Mouse (Mus musculus): ENCODE results near the gene Synj2bp. TPM values are rescaled to one million over a fixed set of nuclear protein-coding genes. Genes with fewer than 3 reads are reported as not detected.
"Not testable (repeated sequence)": the region's sequence is repeated elsewhere in the genome, so short reads cannot be mapped to it uniquely, and the experiment has no call there.

The Synj2bp gene
- polyA plus RNA-seq, 1 experiment from 2014 or later: 35.4 TPM

DNA sequence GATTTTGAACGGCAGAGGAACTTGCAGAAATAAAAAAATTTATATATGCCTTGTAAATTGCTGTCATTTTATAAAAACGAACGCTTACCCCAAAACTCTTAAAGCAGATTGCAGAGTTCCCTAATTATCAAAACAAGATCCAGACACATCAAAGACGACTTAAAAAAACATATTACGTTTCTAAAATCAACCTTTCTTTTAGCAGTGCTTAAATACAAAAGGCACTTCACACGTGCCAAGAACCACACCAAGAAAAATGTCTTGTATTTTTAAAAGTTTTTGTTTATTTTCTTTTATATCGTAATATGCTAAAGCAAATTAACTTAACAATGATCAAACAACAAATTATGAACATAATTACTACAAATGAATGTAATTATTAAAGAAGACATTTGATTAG, 48.5 kb downstream of the Synj2bp start:
- Histone ChIP-seq H3K27me3 (replicated peaks) (no peaks in the 10 kb centered on the region), H3K27ac (no peak overlapping the region), H3K36me3 (no peaks in the 10 kb centered on the region), H3K4me1 (peaks cover 2% of the 10 kb centered on the region; the same call in 1 of the 2 replicates), H3K9ac (peak overlapping the region; percentile 62; the same call in 1 of the 2 replicates), H3K4me3 (peak overlapping the region; percentile 67), H3K9me3 (no peaks in the 10 kb centered on the region), H3K4me2 (replicated peaks) (peak overlapping the region; percentile 62)
- WGBS: 6% methylated on average over 7 of the region's 7 CpGs
- ATAC-seq (ENCODE audit: low FRiP score, low read depth): no peak

DNA sequence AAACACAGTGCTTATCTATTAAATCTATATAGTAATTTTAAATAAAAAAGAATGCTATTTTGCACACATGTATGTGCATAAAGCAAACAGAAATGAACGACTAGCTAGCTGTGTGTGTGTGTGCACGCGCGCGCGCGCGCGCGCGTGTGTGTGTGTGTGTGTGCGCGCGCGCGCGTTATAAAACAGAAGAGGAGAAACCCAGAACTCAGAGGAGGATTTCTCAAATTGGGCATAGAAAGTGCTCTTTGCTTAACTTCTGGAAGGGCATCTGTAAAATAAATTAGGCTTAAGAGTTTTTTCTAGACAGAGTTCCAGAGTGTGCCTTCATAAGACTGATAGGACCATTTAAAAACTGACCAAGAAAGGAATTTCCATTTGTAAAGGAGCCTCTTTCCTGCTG, 49.1 kb downstream of the Synj2bp start:
- 0 out of 2 replicates have a peak overlapping the region, but pooled peaks have one; percentile 17 for H3K9ac ChIP-seq
- H3K36me3 ChIP-seq: no peaks in the 10 kb centered on the region
- peak overlapping the region; percentile 67 for H3K4me3 ChIP-seq
- no peaks in the 10 kb centered on the region for H3K27me3 ChIP-seq (replicated peaks)
- no peak for ATAC-seq (ENCODE audit: low FRiP score, low read depth)
- H3K4me1 ChIP-seq: peaks cover 2% of the 10 kb centered on the region; the same call in 1 of the 2 replicates
- H3K4me2 ChIP-seq (replicated peaks): peak overlapping the region; percentile 62
- H3K27ac ChIP-seq: no peak overlapping the region
- H3K9me3 ChIP-seq: no peaks in the 10 kb centered on the region
- 47% methylated on average over 17 of the region's 17 CpGs for WGBS

DNA sequence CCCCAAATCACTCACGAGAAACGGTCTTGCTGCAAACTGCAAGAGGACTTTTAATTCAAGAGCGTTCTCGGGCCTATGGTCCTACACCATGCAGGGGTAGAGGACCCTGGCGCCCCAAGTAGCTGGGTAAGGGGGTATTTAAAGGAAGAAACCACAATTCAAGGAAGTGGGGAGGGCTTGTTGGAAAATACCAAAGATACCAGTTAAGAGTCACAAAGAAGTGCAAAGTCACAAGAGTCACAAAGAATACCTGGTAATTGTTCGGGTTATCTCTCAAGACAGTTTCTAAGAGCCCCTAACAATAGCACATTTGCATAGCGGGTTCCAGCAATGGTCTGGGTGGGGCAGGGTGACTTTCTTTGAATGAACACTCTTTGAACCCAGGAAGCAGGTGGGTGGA, 73.7 kb downstream of the Synj2bp start:
- not testable (repeated sequence) for H3K27me3 ChIP-seq (replicated peaks); ATAC-seq (ENCODE audit: low FRiP score, low read depth); H3K4me2 ChIP-seq (replicated peaks); H3K4me3 ChIP-seq; H3K9ac ChIP-seq; H3K27ac ChIP-seq; H3K4me1 ChIP-seq; H3K36me3 ChIP-seq
- H3K9me3 ChIP-seq: peaks cover 12% of the 10 kb centered on the region
- WGBS: 94% methylated on average over 7 of the region's 7 CpGs

Other genes starting within 250 kb of the Synj2bp start
- 3.7 and 4.2 TPM in 2 replicates for gene Slc8a3, start 199.7 kb downstream of the Synj2bp start, polyA plus RNA-seq (2016; fragmentation: Nextera tagmentation; extraction: Ambion mirVana)
- gene Gm4787, start 153.4 kb downstream of the Synj2bp start, polyA plus RNA-seq (2016; fragmentation: Nextera tagmentation; extraction: Ambion mirVana): 0.27 and 0.40 TPM in 2 replicates
- 0.66 and 0.88 TPM in 2 replicates for gene Adam4, start 111.0 kb downstream of the Synj2bp start, polyA plus RNA-seq (2016; fragmentation: Nextera tagmentation; extraction: Ambion mirVana)
- gene Cox16, start 47.8 kb downstream of the Synj2bp start, polyA plus RNA-seq (2016; fragmentation: Nextera tagmentation; extraction: Ambion mirVana): 131 and 135 TPM in 2 replicates
- gene Gm20498, start within 50 bp of the Synj2bp start, polyA plus RNA-seq (2016; fragmentation: Nextera tagmentation; extraction: Ambion mirVana): 30.5 and 30.9 TPM in 2 replicates
- gene Adam21, start 35.6 kb upstream of the Synj2bp start, polyA plus RNA-seq (2016; fragmentation: Nextera tagmentation; extraction: Ambion mirVana): 0.69 and 0.75 TPM in 2 replicates
- gene Med6, start 62.1 kb upstream of the Synj2bp start, polyA plus RNA-seq (2016; fragmentation: Nextera tagmentation; extraction: Ambion mirVana): 61.8 and 67.7 TPM in 2 replicates
- 6.4 and 7.0 TPM in 2 replicates for gene Ttc9, start 98.3 kb upstream of the Synj2bp start, polyA plus RNA-seq (2016; fragmentation: Nextera tagmentation; extraction: Ambion mirVana)
- 7.8 and 7.9 TPM in 2 replicates for gene Map3k9, start 248.3 kb upstream of the Synj2bp start, polyA plus RNA-seq (2016; fragmentation: Nextera tagmentation; extraction: Ambion mirVana)

Data from neural tube, embryonic 12.5 days (tissue).